Mouse (Mus musculus) testis, adult 2 months (tissue): ENCODE results near the gene Mgat5.

ENCODE experiments used
- CTCF ChIP-seq: fragments of 200-500 bp; IDR thresholded peaks from 2 replicates; pipeline ENCODE4 v1.5.1; 2012; ENCODE audit warnings: low read depth, mild to moderate bottlenecking, inconsistent platforms, low read length, moderate library complexity; ENCODE audit not compliant: control insufficient read depth, insufficient read depth, insufficient replicate concordance
- POLR2A ChIP-seq: fragments of 200-500 bp; IDR thresholded peaks from 2 replicates; pipeline ENCODE4 v1.6.1; 2012; ENCODE audit warnings: low read depth, mild to moderate bottlenecking, inconsistent platforms, low read length, moderate library complexity; ENCODE audit not compliant: control insufficient read depth

DNA sequence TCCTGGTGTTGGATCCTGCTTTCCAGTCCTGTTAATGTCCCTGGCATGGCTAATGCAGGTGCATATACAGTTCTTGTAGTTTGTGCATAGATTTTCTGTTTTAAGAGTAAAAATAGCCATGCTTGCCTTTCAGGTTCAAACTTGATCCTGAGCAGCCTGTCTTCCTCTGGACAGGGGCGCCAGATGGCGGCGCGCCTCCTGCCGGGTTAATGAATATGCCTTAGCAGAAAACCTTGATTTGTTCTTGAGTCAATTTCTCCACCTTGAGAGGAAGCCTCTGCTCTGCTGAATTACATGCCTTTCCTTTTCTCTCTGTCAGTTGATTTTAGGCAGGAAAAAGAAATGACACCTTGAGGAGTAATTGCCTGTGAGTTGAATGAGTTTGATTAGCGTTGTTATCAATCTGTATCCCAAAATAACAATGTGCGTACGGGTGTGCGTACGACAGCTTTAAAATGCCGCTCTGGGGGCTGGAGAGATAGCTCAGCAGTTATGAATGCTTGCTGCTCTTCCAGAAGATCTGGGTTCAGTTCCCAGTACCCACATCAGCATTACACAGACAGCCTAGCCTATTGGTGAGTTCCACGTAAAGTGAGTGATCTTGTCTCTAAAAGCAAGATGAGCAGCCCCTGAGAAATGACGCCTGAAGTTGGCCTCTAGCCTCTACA is 57.5 kb downstream of the Mgat5 start:
- no peak for TF ChIP-seq CTCF
- TF ChIP-seq POLR2A, result no peak
